Mouse (Mus musculus) MEL (cell line): ENCODE measurements around the gene Tmem108.

Experiments
- CTCF ChIP-seq, 3 experiments: IDR thresholded peaks in 2 of 3; conservative IDR thresholded peaks in 1 of 3; 2 replicates each; pipeline ENCODE4 v1.5.1; 2011 to 2012; ENCODE audit warnings: low read length in 3 of 3, low read depth in 2 of 3, mild to moderate bottlenecking in 2 of 3, improper control_type of control experiment in 1 of 3, inconsistent platforms in 1 of 3, mixed read lengths in 1 of 3, moderate library complexity in 1 of 3; ENCODE audit not compliant: control insufficient read depth in 1 of 3, insufficient read depth in 1 of 3, poor library complexity in 1 of 3, severe bottlenecking in 1 of 3
- NRF1 ChIP-seq: IDR thresholded peaks from 2 replicates; pipeline ENCODE4 v1.6.1; 2014; ENCODE audit warnings: low read depth, mild to moderate bottlenecking, inconsistent platforms, low read length, improper control_type of control experiment, moderate library complexity; ENCODE audit not compliant: poor library complexity, insufficient read depth, severe bottlenecking
- POLR2A ChIP-seq, 2 experiments: IDR thresholded peaks; 2 replicates each; pipeline ENCODE4 v1.6.1; 2011 to 2012; ENCODE audit warnings: low read length in 2 of 2, mild to moderate bottlenecking in 2 of 2, control low read depth in 1 of 2, improper control_type of control experiment in 1 of 2, low read depth in 1 of 2, moderate library complexity in 1 of 2; ENCODE audit not compliant: control insufficient read depth in 1 of 2, insufficient read depth in 1 of 2, poor library complexity in 1 of 2
- RAD21 ChIP-seq: IDR thresholded peaks from 2 replicates; pipeline ENCODE4 v1.6.1; 2011; ENCODE audit warnings: mild to moderate bottlenecking, low read depth, low read length, improper control_type of control experiment
- SIN3A ChIP-seq: IDR thresholded peaks from 2 replicates; pipeline ENCODE4 v1.6.1; 2012; ENCODE audit warnings: low read length, improper control_type of control experiment, inconsistent platforms
- USF1 ChIP-seq: IDR thresholded peaks from 2 replicates; pipeline ENCODE4 v1.6.1; 2014; ENCODE audit warnings: low read depth, mild to moderate bottlenecking, inconsistent platforms, low read length, improper control_type of control experiment, moderate library complexity

DNA sequence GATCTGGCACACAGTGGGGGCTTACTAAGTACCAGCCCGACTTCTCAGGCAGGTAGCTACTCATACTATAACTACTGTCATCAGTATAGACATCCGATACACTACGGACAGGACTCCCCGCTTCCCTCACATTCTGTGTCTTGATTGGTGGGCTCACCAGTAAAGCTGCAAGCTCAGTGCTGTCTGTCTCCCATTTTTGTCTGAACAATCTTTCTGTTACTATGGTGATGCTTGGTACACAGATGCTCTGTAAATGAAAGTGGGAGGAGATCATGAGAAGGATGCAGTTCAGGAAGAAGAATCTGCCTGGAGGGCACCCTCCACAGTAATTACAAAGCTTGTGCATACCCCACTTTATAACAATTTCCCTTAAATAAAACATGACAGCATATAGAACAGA lies 176.8 kb downstream of the Tmem108 start:
- TF ChIP-seq SIN3A (no peak), NRF1 (no peak), RAD21 (no peak), CTCF (IDR thresholded peaks at IDR 0.05 in 2 of 3, conservative IDR thresholded peaks at IDR 0.05 in 1 of 3; ENCODE audit: control insufficient read depth in 1 of 3, insufficient read depth in 1 of 3, low read depth in 2 of 3, low read length in 3 of 3, poor library complexity in 1 of 3, severe bottlenecking in 1 of 3) (no peak), USF1 (no peak), POLR2A (IDR thresholded peaks at IDR 0.05; ENCODE audit: control insufficient read depth in 1 of 2, insufficient read depth in 1 of 2, low read depth in 1 of 2, low read length in 2 of 2, poor library complexity in 1 of 2) (no peak)
